ENCODE assay signal across 8 mouse cellular contexts in the genomic region with DNA sequence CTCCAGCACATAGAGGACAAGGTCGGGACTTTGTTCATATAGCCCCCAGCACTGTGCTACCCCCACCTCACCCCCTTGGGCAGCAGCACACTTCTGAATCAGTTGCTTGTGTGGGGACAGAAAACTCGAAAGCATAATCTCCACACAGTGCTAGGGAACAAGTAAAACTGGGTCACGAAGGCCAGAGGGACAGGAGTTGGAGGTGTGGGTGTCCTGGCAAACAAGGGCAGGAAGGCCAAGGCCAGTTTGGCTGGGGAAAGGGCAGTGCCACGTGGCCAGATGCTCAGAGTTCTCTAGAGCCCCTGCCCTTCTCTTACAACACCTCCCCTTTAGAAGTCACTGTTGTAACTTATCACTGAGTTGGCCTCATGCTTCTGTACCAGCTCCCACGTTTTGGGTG. TPM values are rescaled to one million over a fixed set of nuclear protein-coding genes. Genes with fewer than 3 reads are reported as not detected.
DNase-seq lines count a peak whose midpoint lies in the region; ATAC-seq and TF ChIP-seq lines count a peak whose summit lies in the region.

No protein-coding gene starts in this region.

- no peaks in the 10 kb centered on the region for H3K9me3 ChIP-seq in G1E (replicated peaks)
- no peaks in the 10 kb centered on the region for H3K9me3 ChIP-seq in intestine, embryonic 14.5 days (ENCODE audit: control insufficient read depth, low read length)
- H3K9me3 ChIP-seq in stomach, postnatal 0 days (ENCODE audit: control insufficient read depth, low read length), result no peaks in the 10 kb centered on the region
- H3K9me3 ChIP-seq in hindbrain, embryonic 12.5 days (replicated peaks), result no peaks in the 10 kb centered on the region

- no peak for TF ChIP-seq EP300 in stomach, postnatal 0 days (optimal IDR thresholded peaks at IDR 0.05)

- no peak for TF ChIP-seq CTCF in C2C12 (IDR thresholded peaks at IDR 0.05; ENCODE audit: control insufficient read depth, insufficient read depth, insufficient read length)
- no peak for TF ChIP-seq CTCF in G1E (IDR thresholded peaks at IDR 0.05; ENCODE audit: low read depth, low read length)
- TF ChIP-seq CTCF in stomach, postnatal 0 days (IDR thresholded peaks at IDR 0.05; ENCODE audit: low read depth), result no peak

- H3K4me3 ChIP-seq in C2C12 (ENCODE audit: insufficient read depth, poor library complexity, severe bottlenecking) (no peak overlapping the region), G1E (ENCODE audit: low read depth, low read length) (peak overlapping the region; percentile 88; the same call in 1 of the 2 replicates)
- H3K4me3 ChIP-seq in intestine, embryonic 14.5 days (ENCODE audit: low read depth, low read length), result no peak overlapping the region
- H3K4me3 ChIP-seq in stomach, postnatal 0 days (ENCODE audit: low read depth, low read length), result no peak overlapping the region
- H3K4me3 ChIP-seq in hindbrain, embryonic 12.5 days, result no peak overlapping the region

- H3K79me2 ChIP-seq in C2C12 (ENCODE audit: control insufficient read depth, insufficient read depth), result peaks cover 90% of the 10 kb centered on the region

- H3ac ChIP-seq in C2C12 (ENCODE audit: control insufficient read depth, insufficient read length, low read depth), result no peak overlapping the region

- H3K79me3 ChIP-seq in C2C12 (ENCODE audit: low read depth), result peaks cover 81% of the 10 kb centered on the region

- H3K27me3 ChIP-seq in C2C12 (ENCODE audit: control insufficient read depth, insufficient read depth, insufficient read length), result no peaks in the 10 kb centered on the region
- no peaks in the 10 kb centered on the region for H3K27me3 ChIP-seq in G1E (ENCODE audit: insufficient read depth, low read length)
- H3K27me3 ChIP-seq in intestine, embryonic 14.5 days (replicated peaks; ENCODE audit: control insufficient read depth, insufficient read depth, low read length), result no peaks in the 10 kb centered on the region
- no peaks in the 10 kb centered on the region for H3K27me3 ChIP-seq in stomach, postnatal 0 days (ENCODE audit: control insufficient read depth, insufficient read depth, low read length)
- no peaks in the 10 kb centered on the region for H3K27me3 ChIP-seq in hindbrain, embryonic 12.5 days

- no peak overlapping the region for H3K9ac ChIP-seq in intestine, embryonic 14.5 days (ENCODE audit: low read length)
- H3K9ac ChIP-seq in stomach, postnatal 0 days (ENCODE audit: low read length), result no peak overlapping the region; the same call in 1 of the 2 replicates
- H3K9ac ChIP-seq in hindbrain, embryonic 12.5 days, result no peak overlapping the region

- DNase-seq in kidney, postnatal 10 days, result peak; percentile 10
- no peak for DNase-seq in kidney, postnatal 14 days
- DNase-seq in G1E (ENCODE audit: low spot score), result no peak
- peak; percentile 33 for DNase-seq in intestine, embryonic 14.5 days (ENCODE audit: low spot score)
- peak; percentile 13 for DNase-seq in stomach, postnatal 0 days (ENCODE audit: low spot score)
- no peak for DNase-seq in c-Kit-positive CD71-positive TER-119-positive erythroid progenitor cells, embryonic 14.5 days (ENCODE audit: low spot score)

- 58% methylated on average over 5 of the region's 5 CpGs for WGBS in intestine, embryonic 14.5 days
- 44% methylated on average over 5 of the region's 5 CpGs for WGBS in stomach, postnatal 0 days
- WGBS in hindbrain, embryonic 12.5 days, result 78% methylated on average over 5 of the region's 5 CpGs

- H3K4me2 ChIP-seq in intestine, embryonic 14.5 days (ENCODE audit: low read length), result no peak overlapping the region
- H3K4me2 ChIP-seq in stomach, postnatal 0 days (replicated peaks; ENCODE audit: low read depth), result no peak overlapping the region; the same call in 1 of the 2 replicates
- H3K4me2 ChIP-seq in hindbrain, embryonic 12.5 days (replicated peaks), result no peak overlapping the region

- H3K36me3 ChIP-seq in C2C12 (ENCODE audit: control insufficient read depth, insufficient read depth), result peaks cover 32% of the 10 kb centered on the region
- H3K36me3 ChIP-seq in G1E (replicated peaks), result peaks cover 82% of the 10 kb centered on the region
- H3K36me3 ChIP-seq in intestine, embryonic 14.5 days (ENCODE audit: control insufficient read depth, insufficient read depth, low read length), result no peaks in the 10 kb centered on the region
- no peaks in the 10 kb centered on the region for H3K36me3 ChIP-seq in stomach, postnatal 0 days (ENCODE audit: control insufficient read depth, insufficient read depth, low read length)
- no peaks in the 10 kb centered on the region for H3K36me3 ChIP-seq in hindbrain, embryonic 12.5 days

- ATAC-seq in G1E (ENCODE audit: extremely low read depth, insufficient number of reproducible peaks, low FRiP score, poor library complexity, severe bottlenecking), result no peak
- no peak for ATAC-seq in intestine, embryonic 14.5 days (replicated peaks; ENCODE audit: low FRiP score, low TSS enrichment, low read depth)
- no peak for ATAC-seq in stomach, postnatal 0 days (ENCODE audit: low FRiP score, low TSS enrichment)
- ATAC-seq in hindbrain, embryonic 12.5 days (ENCODE audit: low FRiP score), result no peak

- H3K27ac ChIP-seq in intestine, embryonic 14.5 days (ENCODE audit: low read depth), result no peak overlapping the region
- H3K27ac ChIP-seq in stomach, postnatal 0 days (replicated peaks), result peak overlapping the region; percentile 56
- no peak overlapping the region for H3K27ac ChIP-seq in hindbrain, embryonic 12.5 days

- peaks cover 75% of the 10 kb centered on the region for H3K4me1 ChIP-seq in G1E (ENCODE audit: insufficient read depth, low read depth, low read length)
- peaks cover 30% of the 10 kb centered on the region for H3K4me1 ChIP-seq in intestine, embryonic 14.5 days (replicated peaks; ENCODE audit: control insufficient read depth, insufficient read depth, low read length)
- H3K4me1 ChIP-seq in stomach, postnatal 0 days (replicated peaks; ENCODE audit: control insufficient read depth, insufficient read depth), result peaks cover 16% of the 10 kb centered on the region
- peaks cover 49% of the 10 kb centered on the region for H3K4me1 ChIP-seq in hindbrain, embryonic 12.5 days

TF ChIP-seq in C2C12, 6 proteins besides CTCF, POLR2A, EP300 and RAD21:
- TF ChIP-seq USF1 (IDR thresholded peaks at IDR 0.05; ENCODE audit: low read depth) (peak; percentile 4), MYOG (IDR thresholded peaks at IDR 0.05; ENCODE audit: control insufficient read depth, extremely low read depth, insufficient read length) (no peak)

RNA-seq across cellular contexts. Expression of a gene that starts 3.4 kb away (rescaled TPM):
- polyA plus RNA-seq in C2C12 (2012; fragmentation: generic; extraction: Trizol) (290 TPM), G1E (2012) (282 and 396 TPM in 2 replicates)
- total RNA-seq in G1E (2014; fragmentation: Nextera tagmentation) (37.7 and 58.5 TPM in 2 replicates), G1E (2017) (5.2 and 8.6 TPM in 2 replicates)
- 2.4 and 3.0 TPM in 2 replicates for polyA plus RNA-seq in intestine, embryonic 14.5 days (2014; fragmentation: Nextera tagmentation; extraction: Ambion mirVana)
- 7.3 and 7.7 TPM in 2 replicates for polyA plus RNA-seq in stomach, postnatal 0 days (2015; fragmentation: Nextera tagmentation; extraction: Ambion mirVana)
- 3.9 and 4.6 TPM in 2 replicates for polyA plus RNA-seq in hindbrain, embryonic 12.5 days (2016; fragmentation: Nextera tagmentation; extraction: Ambion mirVana)

RNA-seq across cellular contexts. Expression of a gene that starts 3.7 kb away (rescaled TPM):
- 0.63 TPM for polyA plus RNA-seq in C2C12 (2012; fragmentation: generic; extraction: Trizol)
- total RNA-seq in G1E (2014; fragmentation: Nextera tagmentation), result 4.2 and 14.4 TPM in 2 replicates
- total RNA-seq in G1E (2017), result 1.3 and 2.4 TPM in 2 replicates
- 3.1 and 3.2 TPM in 2 replicates for polyA plus RNA-seq in G1E (2012)
- polyA plus RNA-seq in intestine, embryonic 14.5 days (2014; fragmentation: Nextera tagmentation; extraction: Ambion mirVana), result 2.0 TPM in 2 replicates
- 0.69 and 0.75 TPM in 2 replicates for polyA plus RNA-seq in stomach, postnatal 0 days (2015; fragmentation: Nextera tagmentation; extraction: Ambion mirVana)
- 1.8 and 2.5 TPM in 2 replicates for polyA plus RNA-seq in hindbrain, embryonic 12.5 days (2016; fragmentation: Nextera tagmentation; extraction: Ambion mirVana)

RNA-seq across cellular contexts. Expression of a gene that starts 4.0 kb away (rescaled TPM):
- 102 TPM for polyA plus RNA-seq in C2C12 (2012; fragmentation: generic; extraction: Trizol)
- 96.5 and 160 TPM in 2 replicates for total RNA-seq in G1E (2014; fragmentation: Nextera tagmentation)
- total RNA-seq in G1E (2017), result 94.9 and 102 TPM in 2 replicates
- polyA plus RNA-seq in G1E (2012), result 85.4 and 157 TPM in 2 replicates
- polyA plus RNA-seq in intestine, embryonic 14.5 days (2014; fragmentation: Nextera tagmentation; extraction: Ambion mirVana), result 65.8 and 68.8 TPM in 2 replicates
- polyA plus RNA-seq in stomach, postnatal 0 days (2015; fragmentation: Nextera tagmentation; extraction: Ambion mirVana), result 33.4 and 34.9 TPM in 2 replicates
- 69.8 and 73.9 TPM in 2 replicates for polyA plus RNA-seq in hindbrain, embryonic 12.5 days (2016; fragmentation: Nextera tagmentation; extraction: Ambion mirVana)

RNA-seq across cellular contexts. Expression of a gene that starts 28.9 kb away (rescaled TPM):
- 208 TPM for polyA plus RNA-seq in C2C12 (2012; fragmentation: generic; extraction: Trizol)
- 13.3 and 14.4 TPM in 2 replicates for total RNA-seq in G1E (2014; fragmentation: Nextera tagmentation)
- 23.7 and 32.5 TPM in 2 replicates for total RNA-seq in G1E (2017)
- polyA plus RNA-seq in G1E (2012), result 290 and 566 TPM in 2 replicates
- 63.7 and 68.0 TPM in 2 replicates for polyA plus RNA-seq in intestine, embryonic 14.5 days (2014; fragmentation: Nextera tagmentation; extraction: Ambion mirVana)
- 70.8 and 75.2 TPM in 2 replicates for polyA plus RNA-seq in stomach, postnatal 0 days (2015; fragmentation: Nextera tagmentation; extraction: Ambion mirVana)
- 99.3 and 101 TPM in 2 replicates for polyA plus RNA-seq in hindbrain, embryonic 12.5 days (2016; fragmentation: Nextera tagmentation; extraction: Ambion mirVana)

RNA-seq across cellular contexts. Expression of a gene that starts 29.0 kb away (rescaled TPM):
- polyA plus RNA-seq in C2C12 (2012; fragmentation: generic; extraction: Trizol) (38.4 TPM), G1E (2012) (65.4 and 75.7 TPM in 2 replicates)
- total RNA-seq in G1E (2014; fragmentation: Nextera tagmentation) (32.3 and 33.5 TPM in 2 replicates), G1E (2017) (25.7 and 33.5 TPM in 2 replicates)
- 72.4 and 74.8 TPM in 2 replicates for polyA plus RNA-seq in intestine, embryonic 14.5 days (2014; fragmentation: Nextera tagmentation; extraction: Ambion mirVana)
- polyA plus RNA-seq in stomach, postnatal 0 days (2015; fragmentation: Nextera tagmentation; extraction: Ambion mirVana), result 45.4 and 48.0 TPM in 2 replicates
- polyA plus RNA-seq in hindbrain, embryonic 12.5 days (2016; fragmentation: Nextera tagmentation; extraction: Ambion mirVana), result 103 and 110 TPM in 2 replicates

Comparison
In these comparisons a context has a peak if more than half of its experiments do, and no peak if none do; other contexts are left out.
1. DNase-seq: peak in kidney, postnatal 10 days (single experiment), intestine, embryonic 14.5 days (single experiment) and stomach, postnatal 0 days (single experiment); none in kidney, postnatal 14 days (single experiment), G1E (single experiment) and c-Kit-positive CD71-positive TER-119-positive erythroid progenitor cells, embryonic 14.5 days (single experiment).
2. RNA of a gene that starts 3.4 kb away (polyA plus RNA-seq): 290 TPM in C2C12 (single experiment) and 282 to 396 TPM in G1E; 7.3 to 7.7 TPM in stomach, postnatal 0 days, 3.9 to 4.6 TPM in hindbrain, embryonic 12.5 days and 2.4 to 3.0 TPM in intestine, embryonic 14.5 days; every median in the first group is over 10 times any median in the second.